Mouse (Mus musculus) ES-Bruce4 (cell line): ENCODE results near the gene Pde6d.

Source experiments
- CTCF ChIP-seq: IDR thresholded peaks from one replicate; pipeline ENCODE4 v1.8.1; 2011; ENCODE audit warnings: low read depth, low read length
- EP300 ChIP-seq: IDR thresholded peaks from 2 replicates; pipeline ENCODE4 v1.6.1; 2011; ENCODE audit warnings: low read depth, low read length; ENCODE audit not compliant: insufficient read depth
- POLR2A ChIP-seq: IDR thresholded peaks from one replicate; pipeline ENCODE4 v1.8.1; 2011; ENCODE audit warnings: low read length; ENCODE audit not compliant: insufficient read depth

GRCm38 (mm10) chr1:86596512-86596911 lies 14.1 kb upstream of the Pde6d start:
- TF ChIP-seq CTCF (no peak), POLR2A (no peak), EP300 (no peak)
